Mouse (Mus musculus): ENCODE results near the gene Rgl3. TPM values are rescaled to one million over a fixed set of nuclear protein-coding genes. Genes with fewer than 3 reads are reported as not detected.

Rgl3 gene
- total and polyA plus RNA-seq, 3 experiments = not detected

- no peak for DNase-seq (ENCODE audit: extremely low read depth)
- H3K36me3 ChIP-seq (replicated peaks in 1 of 2; ENCODE audit: control insufficient read depth in 1 of 2, insufficient read depth in 1 of 2, low read length in 1 of 2) = peaks cover 3% of the 10 kb centered on the region in 2 experiments
- H3K9ac ChIP-seq (ENCODE audit: insufficient read depth, low read depth) = peak overlapping the region; percentile 64; the same call in 1 of the 2 replicates
- H3K4me1 ChIP-seq (ENCODE audit: control insufficient read depth in 1 of 2, insufficient read depth in 2 of 2) = peaks cover 2 to 10% of the 10 kb centered on the region in 2 experiments; a peak in 3 of 4 replicates
- H3K4me3 ChIP-seq (replicated peaks in 1 of 3; ENCODE audit: low read depth in 2 of 3, low read length in 2 of 3, poor library complexity in 1 of 3) = peak overlapping the region; percentile 59 to 79 (median 77)
- TF ChIP-seq MYC (IDR thresholded peaks at IDR 0.05; ENCODE audit: low read depth, low read length) = peak; percentile 97
- TF ChIP-seq ZNF384 (IDR thresholded peaks at IDR 0.05; ENCODE audit: low read depth, low read length) = peak; percentile 81; the same call in 1 of the 2 replicates
- peak; percentile 78; the same call in 1 of the 2 replicates for TF ChIP-seq POLR2A (IDR thresholded peaks at IDR 0.05; ENCODE audit: low read depth, low read length)
- TF ChIP-seq JUND (conservative IDR thresholded peaks at IDR 0.05; ENCODE audit: low read depth, low read length) = 0 out of 2 replicates have a peak, but pooled peaks have one; percentile 26
- TF ChIP-seq PAX5 (IDR thresholded peaks at IDR 0.05; ENCODE audit: low read length) = no peak
- peak; percentile 16 for TF ChIP-seq RAD21 (IDR thresholded peaks at IDR 0.05; ENCODE audit: low read depth, low read length)
- TF ChIP-seq ELF1 (IDR thresholded peaks at IDR 0.05; ENCODE audit: low read depth, low read length) = no peak
- TF ChIP-seq IRF4 (IDR thresholded peaks at IDR 0.05; ENCODE audit: low read depth, low read length) = no peak
- peak; percentile 38 for TF ChIP-seq USF1 (IDR thresholded peaks at IDR 0.05; ENCODE audit: low read depth, low read length)
- no peak for TF ChIP-seq RCOR1 (conservative IDR thresholded peaks at IDR 0.05; ENCODE audit: low read depth, low read length)
- no peak for TF ChIP-seq TCF12 (IDR thresholded peaks at IDR 0.05; ENCODE audit: low read depth, low read length)
- TF ChIP-seq MXI1 (IDR thresholded peaks at IDR 0.05; ENCODE audit: low read depth, low read length) = peak; percentile 90
- no peak for TF ChIP-seq MAZ (IDR thresholded peaks at IDR 0.05; ENCODE audit: low read depth, low read length)
- peak; percentile 44 for TF ChIP-seq SMC3 (IDR thresholded peaks at IDR 0.05; ENCODE audit: low read depth, low read length)
- TF ChIP-seq CTCF (conservative IDR thresholded peaks at IDR 0.05 in 1 of 2, IDR thresholded peaks at IDR 0.05 in 1 of 2; ENCODE audit: low read depth in 2 of 2, low read length in 2 of 2) = peak in 1 of 2 experiments; percentile 55; a peak in 2 of 4 replicates
- TF ChIP-seq ZKSCAN1 (IDR thresholded peaks at IDR 0.05; ENCODE audit: borderline replicate concordance, low read depth, low read length) = no peak
- peak; percentile 92 for TF ChIP-seq MAX (IDR thresholded peaks at IDR 0.05; ENCODE audit: low read length)
- TF ChIP-seq POLR2AphosphoS2 (IDR thresholded peaks at IDR 0.05; ENCODE audit: low read depth, low read length) = no peak
- no peak for TF ChIP-seq E2F4 (IDR thresholded peaks at IDR 0.05; ENCODE audit: insufficient replicate concordance, low read depth, low read length)
- peak; percentile 51 for TF ChIP-seq BHLHE40 (IDR thresholded peaks at IDR 0.05; ENCODE audit: low read depth, low read length)
- no peak for TF ChIP-seq ZC3H11A (IDR thresholded peaks at IDR 0.05; ENCODE audit: low read depth, low read length)
- TF ChIP-seq EP300 (IDR thresholded peaks at IDR 0.05; ENCODE audit: low read length) = no peak
- no peak for TF ChIP-seq KAT2A (IDR thresholded peaks at IDR 0.05; ENCODE audit: insufficient replicate concordance, low read length)
- no peak for TF ChIP-seq MEF2A (IDR thresholded peaks at IDR 0.05; ENCODE audit: borderline replicate concordance, low read depth, low read length)
- peak; percentile 70; the same call in 1 of the 2 replicates for TF ChIP-seq NELFE (IDR thresholded peaks at IDR 0.05; ENCODE audit: low read depth, low read length)
- no peak for TF ChIP-seq MAFK (IDR thresholded peaks at IDR 0.05; ENCODE audit: insufficient replicate concordance, low read length)
- TF ChIP-seq NRF1 (IDR thresholded peaks at IDR 0.05; ENCODE audit: low read depth, low read length) = no peak
- no peak for TF ChIP-seq CHD2 (IDR thresholded peaks at IDR 0.05; ENCODE audit: low read length)
- TF ChIP-seq UBTF (IDR thresholded peaks at IDR 0.05; ENCODE audit: low read depth, low read length) = no peak
- TF ChIP-seq CHD1 (IDR thresholded peaks at IDR 0.05; ENCODE audit: low read depth, low read length) = no peak
- no peak for TF ChIP-seq GABPA (IDR thresholded peaks at IDR 0.05; ENCODE audit: insufficient replicate concordance, low read depth, low read length)
- no peak for TF ChIP-seq USF2 (conservative IDR thresholded peaks at IDR 0.05; ENCODE audit: low read depth, low read length)
- no peak for TF ChIP-seq SIN3A (IDR thresholded peaks at IDR 0.05; ENCODE audit: low read length)
- TF ChIP-seq HCFC1 (IDR thresholded peaks at IDR 0.05; ENCODE audit: low read depth, low read length) = no peak
- no peak for TF ChIP-seq JUN (IDR thresholded peaks at IDR 0.05; ENCODE audit: insufficient read depth, low read depth, low read length)
- TF ChIP-seq TBP (conservative IDR thresholded peaks at IDR 0.05; ENCODE audit: low read depth, low read length) = no peak; the same call in 1 of the 2 replicates
- TF ChIP-seq ZMIZ1 (IDR thresholded peaks at IDR 0.05; ENCODE audit: low read depth, low read length) = no peak
- TF ChIP-seq ETS1 (conservative IDR thresholded peaks at IDR 0.05; ENCODE audit: low read depth, low read length) = no peak
- dilution Hi-C loops (cut with MboI; ENCODE audit: extremely low pct_ligation_motif_present, extremely low pct_unique_long_range_greater_than_20kb, low sequenced_read_pairs) (no loop called here), in situ Hi-C loops (cut with MboI; ENCODE audit: low pct_ligation_motif_present, low pct_unique_long_range_greater_than_20kb, low sequenced_read_pairs) (no loop called here)
- H3K27ac ChIP-seq (ENCODE audit: insufficient read depth, low read depth) = peak overlapping the region; percentile 63
- H3K27me3 ChIP-seq (replicated peaks) = peaks cover 2% of the 10 kb centered on the region
- H3K9me3 ChIP-seq (replicated peaks; ENCODE audit: low read length) = peaks cover 3% of the 10 kb centered on the region
- H3K79me2 ChIP-seq (replicated peaks; ENCODE audit: control insufficient read depth, extremely low read depth, insufficient read depth, poor library complexity, severe bottlenecking) = 0 out of 2 replicates have a peak, but pooled peaks cover 3% of the 10 kb centered on the region
- peak overlapping the region; percentile 80 for H3K4me2 ChIP-seq (ENCODE audit: insufficient read depth, low read depth, poor library complexity, severe bottlenecking)
These were observed 34.0 kb downstream of the Rgl3 start for GRCm38 (mm10) chr9:21955225-21955569.
